Mouse (Mus musculus): ENCODE measurements around the gene Slc9a8. TPM values are rescaled to one million over a fixed set of nuclear protein-coding genes. Genes with fewer than 3 reads are reported as not detected.

Slc9a8 gene
- polyA plus RNA-seq, 1 experiment from 2014 or later, result 23.9 TPM

DNA sequence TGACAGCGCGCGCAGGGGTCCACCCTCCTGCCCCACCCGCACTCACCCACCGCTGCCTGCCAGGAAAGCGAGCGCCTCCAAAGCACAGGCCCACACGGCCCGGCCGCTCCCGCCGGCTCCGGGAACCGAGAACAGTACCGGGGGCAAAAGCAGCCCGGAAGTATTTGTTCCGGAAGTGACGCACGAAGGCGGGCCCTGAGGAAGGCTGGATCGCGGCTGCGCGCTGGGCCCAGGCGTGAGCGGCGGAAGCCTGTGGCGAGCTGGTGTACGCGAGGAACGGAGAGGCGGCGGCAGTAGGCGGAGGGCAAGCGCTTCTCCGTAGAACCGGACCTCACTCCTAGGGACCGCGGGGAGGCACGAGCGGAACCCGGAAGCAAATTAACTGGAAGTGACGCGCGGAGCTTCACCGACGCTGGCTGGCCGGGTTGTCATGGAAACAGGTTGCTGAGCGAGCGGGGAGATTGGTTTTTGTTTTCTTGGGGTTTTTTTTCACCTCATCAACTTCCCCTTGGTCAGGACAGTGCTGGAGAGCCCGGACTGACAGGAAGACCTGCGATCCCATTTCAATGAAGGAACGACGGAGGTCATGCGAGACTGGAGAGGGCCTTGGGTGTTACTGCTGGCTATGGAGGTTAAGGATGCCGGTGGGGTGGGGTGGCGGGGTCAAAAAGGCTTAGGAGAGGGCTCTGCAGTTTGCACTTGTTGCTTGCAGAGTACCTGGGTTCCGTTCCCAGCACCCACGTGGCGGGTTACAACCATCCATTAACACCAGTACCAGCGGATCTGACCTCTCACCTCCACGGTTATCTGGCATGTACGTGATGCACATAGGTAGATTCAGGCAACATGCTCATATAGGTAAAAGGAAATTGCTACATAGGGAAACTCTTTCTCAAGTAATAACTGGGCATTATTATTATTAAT lies 71.5 kb downstream of the Slc9a8 start, which contains the start of gene Spata2:
TSS of gene Spata2 (minus strand) at position 175 of the 924 bp plus-strand sequence.
- H3K4me3 ChIP-seq (ENCODE audit: low read depth, low read length), result peak within 1 kb of the TSS; percentile 100
- ATAC-seq (replicated peaks; ENCODE audit: low FRiP score) (peak; percentile 85), DNase-seq (ENCODE audit: low spot score) (peak; percentile 94)
- peak within 1 kb of the TSS; percentile 89 for H3K4me2 ChIP-seq (ENCODE audit: low read depth, low read length, severe bottlenecking)
- WGBS, result 2% methylated on average over 63 of the region's 63 CpGs
- no peaks in the 10 kb centered on the region for H3K36me3 ChIP-seq (ENCODE audit: control insufficient read depth, insufficient read depth, low read length)
- H3K27ac ChIP-seq (ENCODE audit: low read depth, low read length), result peak within 1 kb of the TSS; percentile 97
- no peaks in the 10 kb centered on the region for H3K27me3 ChIP-seq (ENCODE audit: control insufficient read depth, insufficient read depth, low read length)
- no peaks in the 10 kb centered on the region for H3K9me3 ChIP-seq (ENCODE audit: control insufficient read depth, low read length)
- peaks cover 10% of the 10 kb centered on the region; the same call in 1 of the 2 replicates for H3K4me1 ChIP-seq (replicated peaks; ENCODE audit: control insufficient read depth, insufficient read depth, low read length)
- peak within 1 kb of the TSS; percentile 88 for H3K9ac ChIP-seq (ENCODE audit: low read length)

DNA sequence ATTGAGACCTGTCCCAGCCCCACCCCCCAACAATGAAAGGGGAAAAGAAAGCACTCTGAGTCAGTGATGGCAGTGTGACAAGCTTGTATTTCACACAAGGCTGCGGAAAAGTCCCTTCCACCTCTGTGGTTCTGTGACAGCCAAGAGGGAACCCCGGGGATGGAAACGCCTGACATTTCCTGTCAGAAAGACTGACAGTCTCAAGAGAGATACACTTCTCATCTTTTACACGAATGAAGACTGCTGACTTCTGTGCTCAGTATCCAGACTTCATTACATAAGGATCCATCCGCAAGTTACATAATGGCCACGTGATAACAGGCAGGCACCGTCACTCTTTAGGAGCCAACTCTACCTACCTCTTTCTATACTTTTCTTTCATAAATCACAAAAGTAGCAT lies 74.9 kb downstream of the Slc9a8 start:
- Histone ChIP-seq H3K36me3 (ENCODE audit: control insufficient read depth, insufficient read depth, low read length) (no peaks in the 10 kb centered on the region), H3K4me1 (replicated peaks; ENCODE audit: control insufficient read depth, insufficient read depth, low read length) (peaks cover 4% of the 10 kb centered on the region; the same call in 1 of the 2 replicates), H3K27me3 (ENCODE audit: control insufficient read depth, insufficient read depth, low read length) (no peaks in the 10 kb centered on the region), H3K4me3 (ENCODE audit: low read depth, low read length) (no peak overlapping the region), H3K9ac (ENCODE audit: low read length) (no peak overlapping the region), H3K9me3 (ENCODE audit: control insufficient read depth, low read length) (no peaks in the 10 kb centered on the region), H3K4me2 (ENCODE audit: low read depth, low read length, severe bottlenecking) (no peak overlapping the region), H3K27ac (ENCODE audit: low read depth, low read length) (no peak overlapping the region)
- DNase-seq (ENCODE audit: low spot score) (no peak), ATAC-seq (replicated peaks; ENCODE audit: low FRiP score) (no peak)
- 87% methylated on average over 7 of the region's 7 CpGs for WGBS

- DNase-seq (ENCODE audit: low spot score), result no peak
- WGBS, result 75% methylated on average over 5 of the region's 5 CpGs
Observed at GRCm38 (mm10) chr2:167497272-167497671, 75.8 kb downstream of the Slc9a8 start.

DNA sequence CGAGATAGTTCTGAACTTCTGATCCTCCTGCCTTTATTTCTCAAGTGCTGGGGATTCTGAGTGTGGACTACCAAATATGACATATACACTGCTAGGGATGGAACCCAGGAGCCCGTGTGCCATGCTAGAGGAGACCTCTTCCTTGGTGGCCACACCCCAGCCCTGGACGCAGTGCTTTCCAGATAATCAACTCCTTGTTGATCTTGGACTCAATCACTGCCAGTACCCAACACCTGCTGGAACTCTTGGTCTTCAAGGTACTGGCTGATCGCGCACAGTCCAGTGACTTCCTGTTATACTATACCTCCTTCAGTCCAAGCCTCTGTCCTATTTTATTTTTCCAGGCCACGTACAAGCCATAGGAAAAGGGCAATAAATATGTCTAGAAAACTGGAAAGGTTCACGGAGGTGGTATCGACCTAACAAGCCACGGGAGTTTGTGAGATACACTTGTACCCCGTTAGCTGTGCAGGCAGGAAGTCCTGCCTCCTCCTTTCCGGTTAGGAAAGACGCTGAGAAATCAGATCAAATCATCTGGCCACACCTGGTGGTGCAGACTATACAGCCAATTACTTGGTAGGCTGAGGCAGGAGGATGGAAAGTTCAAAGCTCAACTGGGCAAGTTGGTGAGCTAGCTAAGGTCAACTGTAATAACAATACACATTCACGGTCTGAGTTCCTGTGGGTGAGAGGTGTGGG lies 81.2 kb downstream of the Slc9a8 start:
- ATAC-seq (replicated peaks; ENCODE audit: low FRiP score) (0 out of 2 replicates have a peak, but pooled peaks have one; percentile 6), DNase-seq (ENCODE audit: low spot score) (no peak)
- Histone ChIP-seq H3K4me2 (ENCODE audit: low read depth, low read length, severe bottlenecking) (peak overlapping the region; percentile 72), H3K9ac (ENCODE audit: low read length) (no peak overlapping the region), H3K27me3 (ENCODE audit: control insufficient read depth, insufficient read depth, low read length) (no peaks in the 10 kb centered on the region), H3K27ac (ENCODE audit: low read depth, low read length) (no peak overlapping the region; the same call in 1 of the 2 replicates), H3K9me3 (ENCODE audit: control insufficient read depth, low read length) (no peaks in the 10 kb centered on the region), H3K4me3 (ENCODE audit: low read depth, low read length) (peak overlapping the region; percentile 97), H3K36me3 (ENCODE audit: control insufficient read depth, insufficient read depth, low read length) (no peaks in the 10 kb centered on the region; the same call in 1 of the 2 replicates), H3K4me1 (replicated peaks; ENCODE audit: control insufficient read depth, insufficient read depth, low read length) (peaks cover 16% of the 10 kb centered on the region)
- WGBS, result 49% methylated on average over 13 of the region's 13 CpGs

More at GRCm38 (mm10) chr2:167497272-167497671, 75.8 kb downstream of the Slc9a8 start:
- Histone ChIP-seq H3K9me3 (ENCODE audit: control insufficient read depth, low read length) (no peaks in the 10 kb centered on the region), H3K9ac (ENCODE audit: low read length) (no peak overlapping the region), H3K27me3 (ENCODE audit: control insufficient read depth, insufficient read depth, low read length) (no peaks in the 10 kb centered on the region), H3K4me3 (ENCODE audit: low read depth, low read length) (no peak overlapping the region), H3K36me3 (ENCODE audit: control insufficient read depth, insufficient read depth, low read length) (no peaks in the 10 kb centered on the region), H3K27ac (ENCODE audit: low read depth, low read length) (no peak overlapping the region), H3K4me2 (ENCODE audit: low read depth, low read length, severe bottlenecking) (no peak overlapping the region), H3K4me1 (replicated peaks; ENCODE audit: control insufficient read depth, insufficient read depth, low read length) (no peaks in the 10 kb centered on the region)
- ATAC-seq (replicated peaks; ENCODE audit: low FRiP score), result no peak

DNA sequence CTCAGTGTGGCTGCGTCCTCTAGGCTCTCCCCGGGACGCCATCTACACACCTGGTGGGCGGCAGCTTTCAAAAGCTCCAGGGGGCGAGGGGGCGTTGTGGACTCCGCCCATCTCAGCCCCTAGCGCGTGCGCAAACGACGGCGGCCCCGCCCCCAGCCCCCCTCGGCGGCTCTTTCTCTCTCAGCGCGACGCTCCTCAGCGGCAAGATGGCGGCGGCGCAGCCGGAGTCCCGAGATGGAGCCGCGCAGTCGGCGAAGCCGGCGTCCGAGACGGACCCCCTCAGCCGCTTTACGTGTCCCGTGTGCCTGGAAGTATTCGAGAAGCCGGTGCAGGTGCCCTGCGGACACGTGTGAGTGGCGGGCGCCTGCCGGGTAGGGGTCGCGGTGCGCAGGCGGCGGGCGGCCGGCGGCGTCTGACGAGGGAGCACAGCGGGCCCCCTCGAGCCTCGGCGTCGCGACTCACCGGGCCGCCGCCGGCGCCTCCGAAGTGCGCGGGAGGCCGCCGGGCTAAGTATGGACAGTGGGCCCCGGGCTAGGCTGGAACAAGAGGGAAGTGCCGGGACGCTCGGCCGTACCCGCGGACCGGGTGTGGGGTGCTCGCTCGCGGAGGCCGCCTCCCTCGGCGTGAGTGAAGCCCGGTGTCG lies 81.9 kb downstream of the Slc9a8 start:
- Histone ChIP-seq H3K9me3 (ENCODE audit: control insufficient read depth, low read length) (no peaks in the 10 kb centered on the region), H3K27me3 (ENCODE audit: control insufficient read depth, insufficient read depth, low read length) (no peaks in the 10 kb centered on the region), H3K36me3 (ENCODE audit: control insufficient read depth, insufficient read depth, low read length) (no peaks in the 10 kb centered on the region; the same call in 1 of the 2 replicates), H3K9ac (ENCODE audit: low read length) (peak overlapping the region; percentile 95), H3K4me2 (ENCODE audit: low read depth, low read length, severe bottlenecking) (peak overlapping the region; percentile 72), H3K4me1 (replicated peaks; ENCODE audit: control insufficient read depth, insufficient read depth, low read length) (peaks cover 16% of the 10 kb centered on the region), H3K27ac (ENCODE audit: low read depth, low read length) (peak overlapping the region; percentile 66; the same call in 1 of the 2 replicates), H3K4me3 (ENCODE audit: low read depth, low read length) (peak overlapping the region; percentile 97)
- peak; percentile 86 for ATAC-seq (replicated peaks; ENCODE audit: low FRiP score)
- DNase-seq (ENCODE audit: low spot score), result peak; percentile 95
- under 1% methylated on average over 79 of the region's 85 CpGs for WGBS

GRCm38 (mm10) chr2:167503896-167504349 lies 82.4 kb downstream of the Slc9a8 start:
- no peaks in the 10 kb centered on the region for H3K27me3 ChIP-seq (ENCODE audit: control insufficient read depth, insufficient read depth, low read length)
- no peaks in the 10 kb centered on the region for H3K9me3 ChIP-seq (ENCODE audit: control insufficient read depth, low read length)
- peak; percentile 68 for DNase-seq (ENCODE audit: low spot score)

DNA sequence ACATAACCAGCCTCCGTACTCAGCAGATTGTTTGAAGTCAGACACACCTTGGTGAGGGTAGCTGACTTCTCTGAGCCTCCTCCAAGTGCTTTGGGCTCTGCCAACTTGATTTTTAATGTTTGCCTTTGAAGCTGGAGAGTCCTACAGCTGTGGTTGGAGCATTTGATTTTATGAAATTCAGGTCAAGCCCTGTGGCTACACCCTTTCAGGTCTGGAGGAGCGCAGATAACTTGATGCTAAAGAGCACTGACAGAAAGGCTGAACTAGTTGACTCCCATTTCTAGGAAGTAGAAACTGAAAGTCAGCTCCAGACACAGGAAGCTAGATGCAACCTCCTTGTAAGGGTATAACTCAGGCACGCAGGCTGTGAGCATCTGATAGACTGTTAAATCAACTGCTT lies 83.6 kb downstream of the Slc9a8 start:
- Histone ChIP-seq H3K4me3 (ENCODE audit: low read depth, low read length) (no peak overlapping the region), H3K4me2 (ENCODE audit: low read depth, low read length, severe bottlenecking) (no peak overlapping the region), H3K4me1 (replicated peaks; ENCODE audit: control insufficient read depth, insufficient read depth, low read length) (peaks cover 16% of the 10 kb centered on the region), H3K9me3 (ENCODE audit: control insufficient read depth, low read length) (no peaks in the 10 kb centered on the region), H3K36me3 (ENCODE audit: control insufficient read depth, insufficient read depth, low read length) (no peaks in the 10 kb centered on the region; the same call in 1 of the 2 replicates), H3K27ac (ENCODE audit: low read depth, low read length) (no peak overlapping the region), H3K9ac (ENCODE audit: low read length) (no peak overlapping the region), H3K27me3 (ENCODE audit: control insufficient read depth, insufficient read depth, low read length) (no peaks in the 10 kb centered on the region)
- WGBS, result 91% methylated on average over 3 of the region's 3 CpGs
- no peak for ATAC-seq (replicated peaks; ENCODE audit: low FRiP score)
- DNase-seq (ENCODE audit: low spot score), result no peak

More at GRCm38 (mm10) chr2:167503896-167504349, 82.4 kb downstream of the Slc9a8 start:
- Histone ChIP-seq H3K4me2 (ENCODE audit: low read depth, low read length, severe bottlenecking) (peak overlapping the region; percentile 72), H3K4me1 (replicated peaks; ENCODE audit: control insufficient read depth, insufficient read depth, low read length) (peaks cover 16% of the 10 kb centered on the region), H3K36me3 (ENCODE audit: control insufficient read depth, insufficient read depth, low read length) (no peaks in the 10 kb centered on the region; the same call in 1 of the 2 replicates), H3K4me3 (ENCODE audit: low read depth, low read length) (peak overlapping the region; percentile 97), H3K27ac (ENCODE audit: low read depth, low read length) (no peak overlapping the region), H3K9ac (ENCODE audit: low read length) (peak overlapping the region; percentile 95)
- ATAC-seq (replicated peaks; ENCODE audit: low FRiP score), result peak; percentile 23
- under 1% methylated on average over 32 of the region's 32 CpGs for WGBS
